Mouse (Mus musculus) lung, postnatal 0 days (tissue): ENCODE data around the gene Eif5a.

Source experiments
- CTCF ChIP-seq: IDR thresholded peaks from 2 replicates; pipeline ENCODE4 v1.5.1; 2016; ENCODE audit warnings: antibody characterized with exemption, mild to moderate bottlenecking
- EP300 ChIP-seq: IDR thresholded peaks from 2 replicates; pipeline ENCODE4 v1.6.1; 2016; ENCODE audit warnings: antibody characterized with exemption, mild to moderate bottlenecking, control low read depth

DNA sequence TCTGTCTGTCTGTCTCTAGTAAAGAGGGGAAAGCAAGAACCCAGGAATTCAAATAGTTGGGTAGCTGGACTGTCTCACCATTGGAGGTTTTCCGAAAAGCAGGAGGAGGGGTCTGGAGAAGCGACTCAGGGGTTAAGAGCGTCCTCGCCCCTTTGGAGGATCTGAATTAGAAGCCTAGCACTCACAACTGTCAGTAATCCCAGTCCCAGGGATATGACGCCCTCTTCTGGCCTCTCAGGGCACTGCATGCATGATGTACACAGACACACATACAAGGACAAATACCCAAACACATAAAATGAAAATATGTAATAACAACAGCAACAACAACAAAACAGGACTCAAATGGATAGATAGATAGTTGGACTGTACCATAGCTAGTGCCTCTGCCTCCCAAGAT is 38.9 kb upstream of the Eif5a start:
- peak; percentile 67 for TF ChIP-seq CTCF
- no peak for TF ChIP-seq EP300
